Mouse (Mus musculus) C2C12 (cell line): ENCODE measurements around the gene Map3k20.

Experiments used
- CTCF ChIP-seq: IDR thresholded peaks from one replicate; pipeline ENCODE4 v1.5.1; 2011; ENCODE audit not compliant: control insufficient read depth, insufficient read depth, insufficient read length
- MYOG ChIP-seq: IDR thresholded peaks from one replicate; pipeline ENCODE4 v1.6.1; 2011; ENCODE audit not compliant: control insufficient read depth, insufficient read length; ENCODE audit errors: extremely low read depth

DNA sequence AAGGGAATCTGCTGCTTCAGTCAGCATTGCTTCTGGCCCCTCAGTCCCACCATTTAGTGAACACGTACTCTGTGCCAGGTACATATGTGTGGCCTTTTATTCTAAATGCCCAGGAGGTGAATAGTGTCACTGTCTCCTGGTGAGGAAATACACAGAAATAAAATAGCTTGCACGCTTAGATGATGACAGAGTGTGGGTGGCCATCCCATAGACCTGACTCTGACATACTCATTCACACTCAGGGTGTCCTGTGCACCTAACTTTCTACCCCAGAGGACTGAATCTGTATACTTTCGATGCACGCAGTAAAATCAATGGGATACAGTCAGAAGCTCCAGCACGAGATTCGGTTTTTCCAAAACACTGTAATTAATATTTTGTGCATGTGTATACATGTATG, 18.0 kb upstream of the Map3k20 start:
- TF ChIP-seq CTCF (no peak), MYOG (no peak)
